Mouse (Mus musculus) midbrain, embryonic 16.5 days (tissue): ENCODE measurements at regions not wholly inside any gene's neighbourhood (a gene's known extent, or its start where the extent isn't known, plus 50 kb on each side); places are given as distances from the start of the nearest gene placed in this dataset.

Experiments
- ATAC-seq: fragments of 200-750 bp; cut with Nextera tagmentation; 2 replicates; pipeline ENCODE4 v1.8.0; 2017; ENCODE audit warnings: moderate TSS enrichment
- H3K27ac ChIP-seq: fragments of 300-500 bp; sonication (generic); 2 replicates; pipeline ENCODE4 v1.5.1; 2014; ENCODE audit warnings: mild to moderate bottlenecking, low read length, mixed read lengths
- H3K27me3 ChIP-seq: fragments of 300-500 bp; sonication (generic); 2 replicates; pipeline ENCODE4 v1.6.1; 2014; ENCODE audit warnings: low read depth, low read length, mixed read lengths; ENCODE audit not compliant: control insufficient read depth, insufficient read depth
- H3K36me3 ChIP-seq: fragments of 300-500 bp; sonication (generic); 2 replicates; pipeline ENCODE4 v1.6.1; 2014; ENCODE audit warnings: mild to moderate bottlenecking, low read length, moderate library complexity, mixed read lengths; ENCODE audit not compliant: control insufficient read depth, insufficient read depth
- H3K4me1 ChIP-seq: fragments of 300-500 bp; sonication (generic); 2 replicates; pipeline ENCODE4 v1.6.1; 2014; ENCODE audit warnings: mild to moderate bottlenecking, low read length, mixed read lengths; ENCODE audit not compliant: control insufficient read depth, insufficient read depth
- H3K4me2 ChIP-seq: fragments of 300-500 bp; sonication (generic); 2 replicates; pipeline ENCODE4 v1.6.1; 2014; ENCODE audit warnings: mild to moderate bottlenecking, low read length, mixed read lengths
- H3K4me3 ChIP-seq: fragments of 300-500 bp; sonication (generic); 2 replicates; pipeline ENCODE4 v1.5.1; 2014; ENCODE audit warnings: low read depth, mild to moderate bottlenecking, low read length, moderate library complexity, mixed read lengths
- H3K9ac ChIP-seq: fragments of 300-500 bp; sonication (generic); 2 replicates; pipeline ENCODE4 v1.6.1; 2014; ENCODE audit warnings: low read depth, low read length, mixed read lengths
- H3K9me3 ChIP-seq: fragments of 300-500 bp; sonication (generic); replicated peaks from 2 replicates; pipeline ENCODE4 v1.6.1; 2014; ENCODE audit warnings: mild to moderate bottlenecking, low read length, mixed read lengths; ENCODE audit not compliant: control insufficient read depth, poor library complexity, severe bottlenecking
- WGBS: fragments of 180-500 bp; shearing (Covaris S2); extraction: QIAGEN DNeasy Blood & Tissue Kit; methylation state at CpG from one replicate; pipeline ENCODE4 v1.1.7; 2014; 5-methylcytosine and 5-hydroxymethylcytosine counted together

DNA sequence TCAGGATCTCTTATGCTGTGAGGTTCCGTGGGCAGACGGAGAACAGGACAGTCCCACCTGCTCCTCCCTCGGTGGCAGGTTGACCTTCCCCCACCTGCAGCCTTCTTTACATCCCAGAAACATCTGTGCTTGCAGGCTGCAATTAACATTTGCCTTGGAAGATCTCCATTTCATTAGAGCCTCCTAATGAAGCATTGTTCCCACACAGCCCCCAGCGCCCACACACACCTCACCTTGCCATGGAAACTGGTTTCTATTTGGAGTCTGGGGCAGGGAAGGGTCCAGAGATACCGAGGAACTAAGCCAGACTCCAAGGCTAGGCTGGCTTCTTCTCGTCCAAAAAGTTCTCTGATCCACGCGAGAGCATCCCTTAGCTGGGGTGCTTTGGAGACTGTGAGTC is 56.6 kb upstream of the Rpl38 start:
- 77% methylated on average over 8 of the region's 8 CpGs for WGBS
- Histone ChIP-seq H3K9me3 (no peaks in the 10 kb centered on the region; the same call in 1 of the 2 replicates), H3K27me3 (no peaks in the 10 kb centered on the region), H3K27ac (no peak overlapping the region), H3K9ac (no peak overlapping the region), H3K4me3 (no peak overlapping the region), H3K4me2 (no peak overlapping the region), H3K36me3 (no peaks in the 10 kb centered on the region), H3K4me1 (no peaks in the 10 kb centered on the region)
- no peak for ATAC-seq

DNA sequence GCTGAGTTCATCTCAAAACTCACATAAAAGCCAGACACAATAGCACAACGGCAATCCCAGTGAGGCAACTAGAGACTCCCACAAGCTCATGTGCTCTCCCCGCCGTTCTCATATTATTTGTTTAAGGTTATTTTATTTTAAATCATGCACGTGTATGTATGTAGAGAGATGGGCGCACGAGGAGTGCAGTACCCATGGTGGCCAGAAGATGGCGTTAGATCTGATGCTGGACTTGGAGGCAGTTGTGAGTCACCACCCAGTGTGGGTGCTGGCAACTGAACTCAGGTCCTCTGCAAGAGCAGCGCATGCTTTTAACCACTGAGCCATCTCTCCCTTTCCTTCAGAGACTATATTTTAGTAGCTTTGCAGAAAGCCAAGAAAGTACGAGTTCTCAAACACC is 60.3 kb upstream of the Rpl38 start:
- no peak for ATAC-seq

DNA sequence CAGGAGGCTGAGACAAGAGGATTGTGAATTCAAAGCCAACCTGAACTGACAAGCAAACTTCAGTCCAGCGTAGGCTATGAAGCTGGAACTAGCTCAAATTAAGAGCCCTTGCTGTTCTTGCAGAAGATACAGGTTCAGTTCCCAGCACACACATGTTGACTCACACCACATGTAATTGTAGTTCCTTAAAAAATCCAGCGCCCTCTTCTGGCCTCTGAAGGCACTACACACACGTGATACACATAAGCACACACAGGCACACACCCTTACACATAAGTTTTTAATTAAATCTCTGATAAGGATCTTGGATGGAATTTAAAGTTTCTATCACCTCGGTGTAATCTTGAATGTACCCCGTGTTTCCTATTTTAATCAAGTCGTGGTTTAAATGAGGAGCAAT is 65.2 kb upstream of the Rpl38 start:
- Histone ChIP-seq H3K36me3 (no peaks in the 10 kb centered on the region), H3K27ac (no peak overlapping the region), H3K27me3 (no peaks in the 10 kb centered on the region), H3K4me3 (no peak overlapping the region), H3K9ac (no peak overlapping the region), H3K9me3 (no peaks in the 10 kb centered on the region; the same call in 1 of the 2 replicates), H3K4me1 (peaks cover 1% of the 10 kb centered on the region; the same call in 1 of the 2 replicates), H3K4me2 (no peak overlapping the region)
- 82% methylated on average over 6 of the region's 6 CpGs for WGBS
- no peak for ATAC-seq

More for the DNA sequence above, 60.3 kb upstream of the Rpl38 start:
- no peak overlapping the region for H3K9ac ChIP-seq
- no peaks in the 10 kb centered on the region for H3K36me3 ChIP-seq
- H3K27ac ChIP-seq, result no peak overlapping the region
- no peak overlapping the region for H3K4me2 ChIP-seq
- H3K9me3 ChIP-seq, result no peaks in the 10 kb centered on the region; the same call in 1 of the 2 replicates
- H3K27me3 ChIP-seq, result no peaks in the 10 kb centered on the region
- 89% methylated on average over 9 of the region's 9 CpGs for WGBS
- H3K4me3 ChIP-seq, result no peak overlapping the region
- no peaks in the 10 kb centered on the region for H3K4me1 ChIP-seq

DNA sequence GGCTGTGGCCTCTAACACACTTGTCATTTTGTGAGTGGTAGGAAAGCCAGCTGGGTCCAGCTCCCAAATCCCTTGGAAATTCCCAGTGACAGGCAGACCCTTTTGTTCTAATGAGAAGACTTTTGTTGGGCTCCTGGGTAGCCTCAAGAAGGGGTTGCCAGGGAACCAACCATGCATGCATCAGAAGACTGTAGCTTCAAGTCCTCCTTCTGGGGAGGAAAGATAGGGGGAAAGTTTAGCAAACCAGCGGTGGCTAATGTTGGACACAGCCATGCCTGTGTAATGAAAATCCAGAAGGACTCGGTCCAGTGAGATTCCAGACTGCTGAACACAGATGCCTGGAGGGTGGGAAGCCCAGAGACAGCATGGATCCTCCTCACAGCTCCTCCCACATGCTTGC is 71.1 kb upstream of the Rpl38 start:
- H3K36me3 ChIP-seq, result no peaks in the 10 kb centered on the region
- no peak overlapping the region for H3K4me2 ChIP-seq
- H3K9me3 ChIP-seq, result no peaks in the 10 kb centered on the region
- WGBS, result 6% methylated on average over 2 of the region's 2 CpGs
- ATAC-seq, result no peak
- no peak overlapping the region for H3K4me3 ChIP-seq
- H3K27ac ChIP-seq, result no peak overlapping the region
- H3K27me3 ChIP-seq, result no peaks in the 10 kb centered on the region
- H3K9ac ChIP-seq, result no peak overlapping the region
- H3K4me1 ChIP-seq, result peaks cover 11% of the 10 kb centered on the region

DNA sequence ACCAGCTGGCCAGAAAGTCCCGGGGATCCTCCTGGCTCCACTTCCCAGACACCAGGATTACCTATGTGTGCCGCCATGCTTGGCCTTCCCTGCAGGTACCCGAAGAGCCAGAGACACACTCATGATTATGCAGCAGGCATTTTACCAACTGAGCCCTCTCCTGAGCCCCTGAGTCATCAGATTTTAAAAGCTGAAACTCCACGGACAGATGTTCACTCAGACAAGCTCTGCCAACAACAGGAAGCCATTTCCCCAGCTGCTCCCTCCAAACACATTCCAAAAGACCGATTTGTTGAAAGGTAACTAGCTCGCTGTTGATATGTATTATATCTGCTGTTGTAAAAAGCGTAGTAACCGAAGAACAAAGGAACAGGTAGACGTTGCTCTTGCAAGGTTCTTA is 75.4 kb upstream of the Rpl38 start:
- Histone ChIP-seq H3K4me2 (no peak overlapping the region), H3K4me1 (peaks cover 9% of the 10 kb centered on the region), H3K27ac (peak overlapping the region; percentile 28), H3K4me3 (no peak overlapping the region), H3K9ac (no peak overlapping the region), H3K9me3 (no peaks in the 10 kb centered on the region), H3K27me3 (no peaks in the 10 kb centered on the region), H3K36me3 (no peaks in the 10 kb centered on the region)
- WGBS, result 56% methylated on average over 9 of the region's 9 CpGs
- no peak for ATAC-seq

DNA sequence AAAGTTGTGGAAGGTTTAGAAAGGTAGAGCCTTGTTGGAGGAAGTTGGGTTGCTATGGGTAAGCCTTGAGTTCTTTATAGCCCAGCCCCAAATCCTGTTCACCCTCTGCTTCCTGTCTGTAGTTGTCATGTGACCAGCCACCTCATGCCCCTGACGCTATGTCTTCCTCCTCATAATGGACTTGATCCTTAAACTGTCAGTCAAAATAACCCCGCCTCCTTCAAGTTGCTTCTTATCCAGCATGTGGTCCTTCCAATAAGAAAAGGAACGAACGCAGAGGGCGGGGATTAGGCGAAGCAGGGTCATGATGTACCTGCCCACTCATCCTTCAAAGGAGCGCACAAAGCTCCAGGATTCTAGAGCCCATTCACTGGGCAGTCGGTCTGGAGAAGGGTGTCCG is 79.8 kb upstream of the Rpl38 start:
- Histone ChIP-seq H3K27ac (no peak overlapping the region), H3K4me2 (no peak overlapping the region), H3K9ac (no peak overlapping the region), H3K4me3 (no peak overlapping the region), H3K9me3 (no peaks in the 10 kb centered on the region), H3K4me1 (peaks cover 4% of the 10 kb centered on the region; the same call in 1 of the 2 replicates), H3K27me3 (no peaks in the 10 kb centered on the region), H3K36me3 (no peaks in the 10 kb centered on the region)
- no peak for ATAC-seq
- WGBS, result 70% methylated on average over 9 of the region's 9 CpGs

DNA sequence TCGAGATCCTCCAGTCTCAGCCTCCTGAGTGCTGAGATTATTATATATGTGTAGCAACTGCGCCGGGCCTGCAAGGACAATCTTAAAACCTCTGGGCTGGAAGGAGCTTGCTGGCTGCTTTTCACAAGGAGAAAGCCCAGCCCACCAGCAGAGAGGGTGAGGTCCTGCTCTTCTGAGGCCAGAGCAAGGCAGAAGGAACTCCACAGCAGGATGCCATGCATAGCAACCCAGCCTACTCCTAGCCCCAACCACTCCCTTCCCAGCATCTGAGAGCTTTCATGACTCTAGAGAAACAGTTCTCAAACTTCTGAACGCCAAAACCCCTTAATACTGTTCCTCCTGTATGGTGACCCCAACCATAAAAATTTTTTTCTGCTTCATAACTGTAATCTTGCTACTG is 80.3 kb upstream of the Rpl38 start:
- no peak overlapping the region for H3K4me3 ChIP-seq
- no peak overlapping the region for H3K27ac ChIP-seq
- ATAC-seq, result no peak
- 95% methylated on average over 4 of the region's 4 CpGs for WGBS
- H3K4me2 ChIP-seq, result no peak overlapping the region
- H3K27me3 ChIP-seq, result no peaks in the 10 kb centered on the region
- H3K9ac ChIP-seq, result no peak overlapping the region
- no peaks in the 10 kb centered on the region for H3K36me3 ChIP-seq
- H3K9me3 ChIP-seq, result no peaks in the 10 kb centered on the region
- peaks cover 2% of the 10 kb centered on the region; the same call in 1 of the 2 replicates for H3K4me1 ChIP-seq

DNA sequence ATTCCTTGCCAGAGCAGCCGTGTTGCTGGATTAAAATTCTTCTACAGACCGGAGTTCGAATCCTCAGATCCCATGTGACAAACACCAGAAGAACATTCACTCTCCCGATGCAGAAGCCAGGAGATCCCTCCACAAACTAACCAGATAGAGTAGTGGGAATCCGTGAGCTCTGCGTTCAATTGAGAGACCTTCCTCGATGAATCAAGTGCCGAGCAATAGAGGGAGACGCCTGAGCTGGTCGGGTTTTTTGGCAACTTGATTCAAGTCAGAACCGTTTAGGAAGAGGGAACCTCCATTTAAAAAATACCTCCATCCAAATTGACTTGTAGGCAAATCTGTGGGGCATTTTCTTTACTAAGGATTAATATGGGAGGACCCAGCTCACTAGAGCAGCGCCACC is 81.9 kb upstream of the Rpl38 start:
- WGBS, result 91% methylated on average over 12 of the region's 12 CpGs
- no peaks in the 10 kb centered on the region for H3K4me1 ChIP-seq
- H3K36me3 ChIP-seq, result no peaks in the 10 kb centered on the region
- H3K27me3 ChIP-seq, result no peaks in the 10 kb centered on the region
- no peak for ATAC-seq
- H3K9ac ChIP-seq, result no peak overlapping the region
- no peak overlapping the region for H3K27ac ChIP-seq
- no peaks in the 10 kb centered on the region; the same call in 1 of the 2 replicates for H3K9me3 ChIP-seq
- no peak overlapping the region for H3K4me3 ChIP-seq
- H3K4me2 ChIP-seq, result no peak overlapping the region

DNA sequence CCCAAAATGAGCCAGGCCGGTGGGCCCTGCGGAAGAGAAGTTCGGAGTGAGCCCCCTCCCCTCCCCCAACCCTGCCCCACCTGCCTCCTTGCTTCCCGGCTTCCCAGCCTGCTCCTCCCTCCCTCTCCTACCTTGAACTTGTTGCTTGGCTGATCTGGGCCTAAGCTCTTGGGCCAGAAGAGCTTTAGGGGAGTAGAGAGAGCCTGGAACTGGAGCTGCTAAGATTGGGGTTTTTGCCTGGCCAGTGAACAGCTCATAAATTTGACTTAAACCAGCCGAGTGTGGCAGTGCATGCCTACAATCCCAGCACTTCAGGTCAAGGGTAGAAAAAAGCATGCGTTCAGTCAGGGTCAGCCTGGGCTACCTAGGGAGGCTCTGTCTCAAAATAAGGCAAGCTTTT is 83.5 kb upstream of the Rpl38 start:
- H3K4me2 ChIP-seq, result no peak overlapping the region
- no peaks in the 10 kb centered on the region; the same call in 1 of the 2 replicates for H3K9me3 ChIP-seq
- no peak for ATAC-seq
- no peaks in the 10 kb centered on the region for H3K4me1 ChIP-seq
- no peak overlapping the region for H3K4me3 ChIP-seq
- 80% methylated on average over 6 of the region's 6 CpGs for WGBS
- no peak overlapping the region for H3K9ac ChIP-seq
- H3K27ac ChIP-seq, result no peak overlapping the region
- H3K27me3 ChIP-seq, result no peaks in the 10 kb centered on the region
- no peaks in the 10 kb centered on the region for H3K36me3 ChIP-seq
